Mouse (Mus musculus): Measurements from ENCODE around the gene Xrcc5.

Gene Xrcc5

DNA sequence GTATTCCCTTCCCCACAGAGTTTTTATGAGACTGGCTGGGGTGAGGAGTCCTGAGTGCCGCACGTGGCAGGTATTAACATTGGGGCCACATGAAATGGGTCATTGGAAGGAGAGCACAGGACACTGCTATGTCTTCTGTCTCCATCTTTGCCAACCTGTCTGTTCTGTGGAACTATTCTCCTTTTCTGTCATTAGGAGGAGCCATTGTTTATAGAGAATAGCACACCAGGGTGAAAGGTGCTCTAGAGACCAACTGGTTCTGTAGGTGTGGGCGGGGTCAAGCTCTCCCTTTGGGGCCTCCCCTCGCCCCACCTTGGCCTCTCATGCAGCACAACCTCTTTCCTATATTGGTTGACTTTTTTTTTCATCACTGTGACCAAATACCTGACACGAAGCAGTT, 129.7 kb downstream of the Xrcc5 start:
- in situ Hi-C loops (cut with MboI, MseI), result no loop called here

DNA sequence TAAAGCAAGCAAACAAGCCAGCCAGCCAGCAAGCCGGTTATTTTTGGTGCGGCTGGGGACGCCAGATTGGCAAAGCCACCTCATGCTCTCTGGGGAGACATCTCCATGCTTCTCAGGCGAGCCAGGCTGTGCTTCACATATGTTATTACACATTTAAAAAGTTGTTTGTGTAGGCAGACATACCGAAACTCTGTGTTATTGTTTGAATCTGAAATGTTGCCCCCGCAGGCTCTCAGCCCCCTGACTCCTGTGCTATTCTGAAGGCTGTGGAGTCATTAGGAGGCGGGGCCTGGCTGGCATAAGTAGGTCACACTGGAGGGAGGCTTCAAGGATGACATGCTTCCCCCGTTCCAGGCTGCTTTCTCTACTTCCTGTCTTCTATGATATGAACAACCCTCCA, 131.9 kb downstream of the Xrcc5 start:
- in situ Hi-C loops (cut with MboI, MseI), result no loop called here

DNA sequence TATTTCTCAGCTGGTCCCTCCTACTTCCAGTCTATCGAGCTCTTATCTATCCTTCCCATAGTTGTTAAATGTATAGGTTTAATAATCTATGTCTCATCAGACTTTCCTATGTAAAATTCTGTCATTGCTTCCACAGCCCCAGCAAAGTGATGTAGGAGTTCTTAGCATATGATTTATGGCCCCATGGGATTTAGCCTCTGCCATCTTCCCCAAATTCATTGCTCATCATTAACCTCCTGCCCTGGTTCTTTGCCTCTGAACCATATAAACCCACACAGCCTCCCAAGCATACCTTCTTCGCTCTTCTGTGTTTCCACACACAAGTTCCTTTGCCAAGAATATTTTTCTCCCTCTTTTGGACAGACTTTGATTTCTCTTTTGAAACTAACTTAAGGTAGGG, 135.5 kb downstream of the Xrcc5 start:
- in situ Hi-C loops (cut with MboI, MseI), result no loop called here

All from T-helper 2 cell (primary cell).